Mouse (Mus musculus) spleen, postnatal 0 days (tissue): ENCODE results near the gene CK137956. TPM values are rescaled to one million over a fixed set of nuclear protein-coding genes. Genes with fewer than 3 reads are reported as not detected.

Experiments used
- polyA plus RNA-seq: library from polyadenylated mRNA; unstranded; fragments of >200 nt; fragmentation: Nextera tagmentation; extraction: Ambion mirVana; gene quantifications from 2 replicates; pipeline ENCODE4 v1.2.1, GENCODE M21; 2015

Gene CK137956
- polyA plus RNA-seq, result not detected in 2 replicates

GRCm38 (mm10) chr4:127970901-127971868, at the start of gene CK137956:
Gene CK137956, minus strand, starts transcription at chr4:127970951.

GRCm38 (mm10) chr4:127987784-127988455, 17.2 kb upstream of the CK137956 start, which contains the start of gene Csmd2:
Gene Csmd2, plus strand, starts transcription at chr4:127987857.

Other genes starting within 250 kb of the CK137956 start
- gene Csmd2, start 16.9 kb upstream of the CK137956 start, polyA plus RNA-seq, result 0.02 and 0.10 TPM in 2 replicates